Mouse (Mus musculus): ENCODE measurements around the gene Tsks. TPM values are rescaled to one million over a fixed set of nuclear protein-coding genes. Genes with fewer than 3 reads are reported as not detected.

Gene Tsks
- polyA plus RNA-seq, 1 experiment: not detected

- 68% methylated on average over 10 of the region's 10 CpGs for WGBS
- DNase-seq (ENCODE audit: low read depth in 1 of 2, low spot score in 2 of 2): peak in 1 of 2 experiments; percentile 69
- H3K4me1 ChIP-seq (ENCODE audit: control insufficient read depth, insufficient read depth, insufficient read length): peaks cover 8% of the 10 kb centered on the region; the same call in 1 of the 2 replicates
- no peak overlapping the region for H3K27ac ChIP-seq (ENCODE audit: insufficient read depth, low read length)
- H3K27me3 ChIP-seq (ENCODE audit: control insufficient read depth, insufficient read depth, low read length): no peaks in the 10 kb centered on the region
- no peak for TF ChIP-seq CTCF (IDR thresholded peaks at IDR 0.05; ENCODE audit: extremely low read depth, insufficient read depth, insufficient read length, insufficient replicate concordance)
- TF ChIP-seq POLR2A (IDR thresholded peaks at IDR 0.05; ENCODE audit: low read depth, low read length): no peak
- H3K36me3 ChIP-seq (ENCODE audit: control insufficient read depth, insufficient read depth, low read length): no peaks in the 10 kb centered on the region
- H3K4me3 ChIP-seq (ENCODE audit: extremely low read depth, insufficient read depth, insufficient read length): no peak overlapping the region
These were observed 17.0 kb downstream of the Tsks start for GRCm38 (mm10) chr7:44959874-44960511.

GRCm38 (mm10) chr7:44960512-44960910 lies 17.5 kb downstream of the Tsks start:
- DNase-seq (ENCODE audit: low read depth in 1 of 2, low spot score in 2 of 2): no peak
- H3K27ac ChIP-seq (ENCODE audit: insufficient read depth, low read length): no peak overlapping the region
- TF ChIP-seq CTCF (IDR thresholded peaks at IDR 0.05; ENCODE audit: extremely low read depth, insufficient read depth, insufficient read length, insufficient replicate concordance) (no peak), POLR2A (IDR thresholded peaks at IDR 0.05; ENCODE audit: low read depth, low read length) (no peak)
- 87% methylated on average over 13 of the region's 13 CpGs for WGBS
- H3K27me3 ChIP-seq (ENCODE audit: control insufficient read depth, insufficient read depth, low read length): no peaks in the 10 kb centered on the region
- no peaks in the 10 kb centered on the region for H3K36me3 ChIP-seq (ENCODE audit: control insufficient read depth, insufficient read depth, low read length)
- peaks cover 8% of the 10 kb centered on the region; the same call in 1 of the 2 replicates for H3K4me1 ChIP-seq (ENCODE audit: control insufficient read depth, insufficient read depth, insufficient read length)
- no peak overlapping the region for H3K4me3 ChIP-seq (ENCODE audit: extremely low read depth, insufficient read depth, insufficient read length)

- Histone ChIP-seq H3K27ac (ENCODE audit: insufficient read depth, low read length) (no peak overlapping the region), H3K4me1 (ENCODE audit: control insufficient read depth, insufficient read depth, insufficient read length) (peaks cover 8% of the 10 kb centered on the region; the same call in 1 of the 2 replicates), H3K36me3 (ENCODE audit: control insufficient read depth, insufficient read depth, low read length) (no peaks in the 10 kb centered on the region), H3K27me3 (ENCODE audit: control insufficient read depth, insufficient read depth, low read length) (no peaks in the 10 kb centered on the region), H3K4me3 (ENCODE audit: extremely low read depth, insufficient read depth, insufficient read length) (no peak overlapping the region)
- DNase-seq (ENCODE audit: low read depth in 1 of 2, low spot score in 2 of 2): no peak
- TF ChIP-seq CTCF (IDR thresholded peaks at IDR 0.05; ENCODE audit: extremely low read depth, insufficient read depth, insufficient read length, insufficient replicate concordance): no peak
- no peak for TF ChIP-seq POLR2A (IDR thresholded peaks at IDR 0.05; ENCODE audit: low read depth, low read length)
- WGBS: 77% methylated on average over 8 of the region's 8 CpGs
These were observed 19.3 kb downstream of the Tsks start for GRCm38 (mm10) chr7:44962337-44962736.

GRCm38 (mm10) chr7:44962831-44963230 lies 19.8 kb downstream of the Tsks start:
- WGBS: 63% methylated on average over 5 of the region's 5 CpGs
- Histone ChIP-seq H3K36me3 (ENCODE audit: control insufficient read depth, insufficient read depth, low read length) (no peaks in the 10 kb centered on the region), H3K4me3 (ENCODE audit: extremely low read depth, insufficient read depth, insufficient read length) (no peak overlapping the region), H3K4me1 (ENCODE audit: control insufficient read depth, insufficient read depth, insufficient read length) (peaks cover 8% of the 10 kb centered on the region; the same call in 1 of the 2 replicates), H3K27me3 (ENCODE audit: control insufficient read depth, insufficient read depth, low read length) (no peaks in the 10 kb centered on the region), H3K27ac (ENCODE audit: insufficient read depth, low read length) (no peak overlapping the region)
- TF ChIP-seq CTCF (IDR thresholded peaks at IDR 0.05; ENCODE audit: extremely low read depth, insufficient read depth, insufficient read length, insufficient replicate concordance): no peak
- no peak for TF ChIP-seq POLR2A (IDR thresholded peaks at IDR 0.05; ENCODE audit: low read depth, low read length)
- DNase-seq (ENCODE audit: low read depth in 1 of 2, low spot score in 2 of 2): no peak

GRCm38 (mm10) chr7:44964990-44965389 lies 22.0 kb downstream of the Tsks start:
- TF ChIP-seq CTCF (IDR thresholded peaks at IDR 0.05; ENCODE audit: extremely low read depth, insufficient read depth, insufficient read length, insufficient replicate concordance) (no peak), POLR2A (IDR thresholded peaks at IDR 0.05; ENCODE audit: low read depth, low read length) (no peak)

GRCm38 (mm10) chr7:44965975-44966374 lies 23.0 kb downstream of the Tsks start:
- Histone ChIP-seq H3K4me1 (ENCODE audit: control insufficient read depth, insufficient read depth, insufficient read length) (peaks cover 7% of the 10 kb centered on the region; the same call in 1 of the 2 replicates), H3K27me3 (ENCODE audit: control insufficient read depth, insufficient read depth, low read length) (no peaks in the 10 kb centered on the region), H3K27ac (ENCODE audit: insufficient read depth, low read length) (no peak overlapping the region), H3K36me3 (ENCODE audit: control insufficient read depth, insufficient read depth, low read length) (no peaks in the 10 kb centered on the region), H3K4me3 (ENCODE audit: extremely low read depth, insufficient read depth, insufficient read length) (no peak overlapping the region)
- no peak for DNase-seq (ENCODE audit: low read depth in 1 of 2, low spot score in 2 of 2)
- no peak for TF ChIP-seq CTCF (IDR thresholded peaks at IDR 0.05; ENCODE audit: extremely low read depth, insufficient read depth, insufficient read length, insufficient replicate concordance)
- no peak for TF ChIP-seq POLR2A (IDR thresholded peaks at IDR 0.05; ENCODE audit: low read depth, low read length)
- 49% methylated on average over 7 of the region's 7 CpGs for WGBS

More at GRCm38 (mm10) chr7:44964990-44965389, 22.0 kb downstream of the Tsks start:
- DNase-seq (ENCODE audit: low read depth in 1 of 2, low spot score in 2 of 2): no peak
- Histone ChIP-seq H3K36me3 (ENCODE audit: control insufficient read depth, insufficient read depth, low read length) (no peaks in the 10 kb centered on the region), H3K4me1 (ENCODE audit: control insufficient read depth, insufficient read depth, insufficient read length) (peaks cover 5% of the 10 kb centered on the region; the same call in 1 of the 2 replicates), H3K27ac (ENCODE audit: insufficient read depth, low read length) (no peak overlapping the region), H3K27me3 (ENCODE audit: control insufficient read depth, insufficient read depth, low read length) (no peaks in the 10 kb centered on the region), H3K4me3 (ENCODE audit: extremely low read depth, insufficient read depth, insufficient read length) (no peak overlapping the region)
- 94% methylated on average over 13 of the region's 13 CpGs for WGBS

GRCm38 (mm10) chr7:44966638-44967037 lies 23.6 kb downstream of the Tsks start:
- Histone ChIP-seq H3K36me3 (ENCODE audit: control insufficient read depth, insufficient read depth, low read length) (no peaks in the 10 kb centered on the region), H3K27ac (ENCODE audit: insufficient read depth, low read length) (no peak overlapping the region), H3K4me3 (ENCODE audit: extremely low read depth, insufficient read depth, insufficient read length) (no peak overlapping the region), H3K27me3 (ENCODE audit: control insufficient read depth, insufficient read depth, low read length) (no peaks in the 10 kb centered on the region), H3K4me1 (ENCODE audit: control insufficient read depth, insufficient read depth, insufficient read length) (peaks cover 10% of the 10 kb centered on the region; the same call in 1 of the 2 replicates)
- no peak for DNase-seq (ENCODE audit: low read depth in 1 of 2, low spot score in 2 of 2)
- 83% methylated on average over 15 of the region's 15 CpGs for WGBS
- no peak for TF ChIP-seq CTCF (IDR thresholded peaks at IDR 0.05; ENCODE audit: extremely low read depth, insufficient read depth, insufficient read length, insufficient replicate concordance)
- no peak for TF ChIP-seq POLR2A (IDR thresholded peaks at IDR 0.05; ENCODE audit: low read depth, low read length)

Data from spleen, adult 2 months (tissue).